Mouse (Mus musculus) bone marrow macrophage, adult 2 months (primary cell): Measurements from ENCODE around the gene Lekr1.

ENCODE experiments used
- CTCF ChIP-seq: IDR thresholded peaks from 2 replicates; pipeline ENCODE4 v1.5.1; 2012; ENCODE audit warnings: low read depth, mild to moderate bottlenecking, low read length, moderate library complexity
- POLR2A ChIP-seq: IDR thresholded peaks from 2 replicates; pipeline ENCODE4 v1.6.1; 2012; ENCODE audit warnings: mild to moderate bottlenecking, low read depth, low read length, borderline replicate concordance

GRCm38 (mm10) chr3:65737816-65738215 is 71.8 kb downstream of the Lekr1 start:
- no peak for TF ChIP-seq CTCF
- no peak for TF ChIP-seq POLR2A
